Mouse (Mus musculus) left cerebral cortex, adult 11 months (tissue): ENCODE results near the gene Gm13769.
"Not testable (repeated sequence)": the region's sequence is repeated elsewhere in the genome, so short reads cannot be mapped to it uniquely, and the experiment has no call there.

Experiments
- DNase-seq: peaks from one replicate; pipeline ENCODE4 v3.0.0; 2022; ENCODE audit warnings: low spot score

Gene Gm13769

GRCm38 (mm10) chr2:90321900-90322299, at the start of gene Gm13769:
TSS of gene Gm13769 (plus strand) at chr2:90322200.
- DNase-seq: not testable (repeated sequence)

- DNase-seq: no peak
Observed at GRCm38 (mm10) chr2:90292741-90293140, 29.3 kb upstream of the Gm13769 start, which contains the start of gene Olfr1272. TSS of gene Olfr1272 (minus strand) at chr2:90292841.

DNA sequence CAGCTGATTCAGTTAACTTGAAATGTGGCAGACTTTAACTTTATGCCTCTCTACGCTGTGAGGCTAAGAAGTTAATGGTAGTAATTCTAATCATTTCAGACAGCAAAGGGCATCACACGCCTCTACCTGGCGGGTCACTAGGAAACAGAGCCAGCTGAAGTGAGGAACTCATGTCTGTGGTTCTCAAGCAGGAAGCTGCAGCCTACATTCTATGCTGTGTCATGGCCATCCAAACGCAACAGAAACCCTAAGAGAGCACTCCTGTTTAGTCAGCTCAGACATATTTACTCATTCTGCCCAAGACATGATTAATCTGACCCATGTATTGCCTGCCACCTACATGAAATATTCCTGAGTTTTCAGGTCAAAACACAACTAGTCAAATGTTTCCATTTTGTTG, 24.7 kb downstream of the Gm13769 start:
- DNase-seq: not testable (repeated sequence)

GRCm38 (mm10) chr2:90351047-90351446, 29.0 kb downstream of the Gm13769 start:
- DNase-seq: not testable (repeated sequence)

DNA sequence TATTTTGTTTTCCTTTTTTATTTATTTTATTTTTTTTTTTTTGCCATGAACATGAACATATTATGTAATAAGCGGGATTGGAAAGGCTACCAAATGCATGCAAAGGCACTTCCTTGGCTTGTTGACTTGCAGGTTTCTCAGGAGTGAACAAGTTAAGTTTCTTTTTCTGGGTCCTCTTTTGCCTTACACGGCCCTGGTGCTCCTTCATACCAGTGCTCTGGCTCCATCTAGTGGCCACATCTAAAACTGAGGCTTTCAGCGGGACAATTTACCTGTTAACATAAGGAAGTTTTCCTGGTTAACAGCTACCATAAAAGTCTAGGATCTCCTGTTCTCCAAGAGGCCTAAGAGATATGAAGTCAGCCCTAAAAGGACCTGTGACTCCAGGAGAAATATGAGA, 29.5 kb downstream of the Gm13769 start:
- DNase-seq: not testable (repeated sequence)

DNA sequence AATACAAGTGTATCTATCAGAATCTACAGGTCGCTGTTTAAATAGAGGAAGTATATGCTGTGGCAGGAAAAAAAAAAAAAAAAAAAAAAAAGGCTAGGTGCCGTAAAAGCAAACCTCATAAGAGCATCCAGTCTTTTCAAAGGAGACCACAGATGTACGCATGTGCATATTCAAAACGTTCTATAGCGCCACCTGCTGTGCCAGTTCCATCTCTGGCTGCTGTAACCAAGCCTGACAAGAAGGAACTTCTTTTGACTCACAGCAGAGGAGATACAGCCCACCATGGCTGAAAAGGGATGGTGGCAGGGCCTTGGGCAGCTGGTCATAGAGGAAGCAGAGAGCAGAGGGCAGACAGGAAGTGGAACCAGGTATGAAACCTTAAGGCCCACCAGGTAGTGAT, 37.2 kb downstream of the Gm13769 start:
- DNase-seq: not testable (repeated sequence)

GRCm38 (mm10) chr2:90360199-90360598, 38.2 kb downstream of the Gm13769 start:
- DNase-seq: not testable (repeated sequence)
